ENCODE assay signal across 8 mouse cellular contexts in the genomic region with DNA sequence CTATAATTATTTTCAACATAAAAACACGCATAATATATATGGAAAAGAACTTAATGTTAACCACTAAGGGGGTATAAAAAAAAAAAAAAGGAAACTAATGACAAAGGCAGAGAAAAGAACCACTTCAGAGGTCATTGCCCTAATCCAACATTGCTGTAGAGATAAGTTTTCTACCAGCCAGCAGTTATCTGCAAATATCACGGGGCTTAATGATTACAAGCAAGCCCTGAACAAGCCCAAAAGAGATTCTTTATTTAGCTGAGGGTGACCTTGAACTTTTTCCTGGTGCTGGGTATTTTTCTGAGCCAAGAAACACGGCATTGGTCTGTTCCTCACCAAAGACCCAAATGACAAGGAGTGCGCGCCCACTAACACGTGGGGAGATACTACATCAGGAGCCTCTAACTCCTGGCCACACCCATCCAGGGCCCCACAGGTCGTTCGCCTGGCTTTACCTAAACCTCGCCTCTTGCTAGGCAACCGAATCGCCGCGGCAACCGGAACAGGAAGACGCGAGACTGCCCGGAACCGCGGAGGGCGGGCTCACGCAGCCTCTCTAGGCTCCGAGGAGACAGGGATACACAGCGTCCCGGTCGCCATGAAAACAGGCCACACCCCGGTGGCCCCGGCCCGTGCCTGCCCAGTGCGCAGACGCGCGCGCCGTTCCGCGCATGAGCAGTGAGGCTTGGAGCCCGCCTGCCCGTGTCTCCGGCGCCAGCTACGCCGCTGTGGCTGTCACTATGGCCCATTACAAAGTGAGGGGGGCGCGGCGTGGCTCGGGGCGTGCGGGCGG. TPM values are rescaled to one million over a fixed set of nuclear protein-coding genes. Genes with fewer than 3 reads are reported as not detected.
DNase-seq lines count a peak whose midpoint lies in the region; ATAC-seq and TF ChIP-seq lines count a peak whose summit lies in the region.

A gene (plus strand): TSS at position 500 of the 793 bp plus-strand sequence.

- peak within 1 kb of the TSS; percentile 87 for H3K27ac ChIP-seq in gastrocnemius, adult 2 months
- peak within 1 kb of the TSS; percentile 65; the same call in 1 of the 2 replicates for H3K27ac ChIP-seq in hindbrain, postnatal 0 days
- H3K27ac ChIP-seq in left cerebral cortex, adult 2 months: peak within 1 kb of the TSS; percentile 83

- H3K4me3 ChIP-seq in gastrocnemius, adult 2 months: peak within 1 kb of the TSS; percentile 88
- peak within 1 kb of the TSS; percentile 75 for H3K4me3 ChIP-seq in hindbrain, postnatal 0 days (ENCODE audit: low read length)
- peak within 1 kb of the TSS; percentile 89 for H3K4me3 ChIP-seq in left cerebral cortex, adult 2 months

- no peak for TF ChIP-seq CTCF in gastrocnemius, adult 2 months (IDR thresholded peaks at IDR 0.05)
- no peak for TF ChIP-seq CTCF in hindbrain, postnatal 0 days (IDR thresholded peaks at IDR 0.05; ENCODE audit: low read depth)
- no peak for TF ChIP-seq CTCF in left cerebral cortex, adult 2 months (IDR thresholded peaks at IDR 0.05)

- DNase-seq in ZHBTc4 (ENCODE audit: low read depth, low spot score): peak; percentile 100
- peak; percentile 100 for DNase-seq in gastrocnemius, adult 2 months
- DNase-seq in hindbrain, postnatal 0 days (ENCODE audit: low spot score): peak; percentile 99
- peak; percentile 99 to 100 for DNase-seq in left cerebral cortex, adult 2 months (ENCODE audit: extremely low spot score in 1 of 2, low spot score in 2 of 2)
- DNase-seq in right cerebral cortex, adult 2 months (ENCODE audit: low spot score in 2 of 2): peak; percentile 98 to 99
- peak; percentile 99 for DNase-seq in urinary bladder, postnatal 14 days (ENCODE audit: low spot score)

- intact Hi-C loops in gastrocnemius, adult 2 months (cut with DNase I): loop anchor here (2.0 to 5.0 kb wide), 2 partner anchors 317 to 1018 kb away; a partner anchor contains a TSS
- intact Hi-C loops in left cerebral cortex, adult 2 months (cut with DNase I): loop anchor here (5.0 kb wide), 2 partner anchors 217 to 377 kb away; no protein-coding TSS in a partner anchor

- ATAC-seq in common myeloid progenitor, adult 5-6 weeks (replicated peaks; ENCODE audit: low read depth, poor library complexity, severe bottlenecking): peak; percentile 97
- ATAC-seq in hindbrain, postnatal 0 days: peak; percentile 100
- peak; percentile 99 for ATAC-seq in megakaryocyte, adult 5-6 weeks (ENCODE audit: poor library complexity, severe bottlenecking)

- peaks cover 11% of the 10 kb centered on the region; the same call in 1 of the 2 replicates for H3K4me1 ChIP-seq in hindbrain, postnatal 0 days (ENCODE audit: insufficient read depth, low read length)

- H3K27me3 ChIP-seq in hindbrain, postnatal 0 days (ENCODE audit: insufficient read depth, low read length): no peaks in the 10 kb centered on the region

- under 1% methylated on average over 41 of the region's 49 CpGs for WGBS in hindbrain, postnatal 0 days

- no peaks in the 10 kb centered on the region for H3K36me3 ChIP-seq in hindbrain, postnatal 0 days (ENCODE audit: insufficient read depth, low read length)

- H3K9me3 ChIP-seq in hindbrain, postnatal 0 days (ENCODE audit: low read length): no peaks in the 10 kb centered on the region

- H3K4me2 ChIP-seq in hindbrain, postnatal 0 days (ENCODE audit: low read depth, low read length): peak within 1 kb of the TSS; percentile 78

- peak within 1 kb of the TSS; percentile 66 for H3K9ac ChIP-seq in hindbrain, postnatal 0 days (replicated peaks; ENCODE audit: low read length)

RNA-seq across cellular contexts. Expression of the gene that starts here (rescaled TPM):
- 24.9 and 32.3 TPM in 2 replicates for total RNA-seq in common myeloid progenitor, adult 5-6 weeks (2017)
- 10 to 100 TPM; 18.3 to 19.5 TPM for total RNA-seq in gastrocnemius, adult 2 months (2021)
- 4.4 and 8.1 TPM in 2 replicates for total RNA-seq in hindbrain, postnatal 0 days (2014; rRNA removed)
- polyA plus RNA-seq in hindbrain, postnatal 0 days (2015; fragmentation: Nextera tagmentation; extraction: Ambion mirVana): 45.0 and 50.7 TPM in 2 replicates
- total RNA-seq in left cerebral cortex, adult 2 months (2021): 10 to 100 TPM; 10.0 to 16.8 TPM
- 24.5 and 29.8 TPM in 2 replicates for total RNA-seq in megakaryocyte, adult 5-6 weeks (2015)
- 12.5 and 17.8 TPM in 2 replicates for total RNA-seq in megakaryocyte, adult 5-6 weeks (2017)

Comparison
In these comparisons a context has a peak if more than half of its experiments do, and no peak if none do; other contexts are left out.
1. Peak in every context shown above with its lines: DNase-seq, ATAC-seq, H3K4me3 ChIP-seq and H3K27ac ChIP-seq.